Comparison of ENCODE assay signal across 7 mouse cellular contexts in genomic region chr3:69125891-69126508, GRCm38 (mm10). TPM values are rescaled to one million over a fixed set of nuclear protein-coding genes. Genes with fewer than 3 reads are reported as not detected.
A peak's percentile ranks its signal among the peaks of the same experiment; 100 is the strongest.
DNase-seq lines count a peak whose midpoint lies in the region; ATAC-seq and TF ChIP-seq lines count a peak whose summit lies in the region.

No protein-coding gene starts in this region.

- ATAC-seq in embryonic facial prominence, embryonic 11.5 days (replicated peaks; ENCODE audit: insufficient number of reproducible peaks, low FRiP score, low TSS enrichment, low read depth), result no peak

- H3K9me3 ChIP-seq in ES-Bruce4 (replicated peaks; ENCODE audit: control insufficient read depth, insufficient read depth, low read length, poor library complexity, severe bottlenecking), result no peaks in the 10 kb centered on the region
- no peaks in the 10 kb centered on the region for H3K9me3 ChIP-seq in embryonic facial prominence, embryonic 11.5 days (replicated peaks; ENCODE audit: control insufficient read depth, low read length)
- no peaks in the 10 kb centered on the region for H3K9me3 ChIP-seq in megakaryocyte, embryonic 14.5 days

- peak; percentile 66 for DNase-seq in adipocyte (ENCODE audit: low spot score)
- DNase-seq in embryonic facial prominence, embryonic 11.5 days (ENCODE audit: low spot score), result peak; percentile 56
- peak; percentile 15 to 29 for DNase-seq in heart, postnatal 14 days
- DNase-seq in left cerebral cortex, adult 8-10 months (ENCODE audit: low spot score in 2 of 2), result peak; percentile 13 to 18
- peak; percentile 45 for DNase-seq in spleen, adult 12 weeks (ENCODE audit: low spot score)

- H3K9ac ChIP-seq in ES-Bruce4 (ENCODE audit: low read depth, poor library complexity, severe bottlenecking), result peak overlapping the region; percentile 99
- H3K9ac ChIP-seq in embryonic facial prominence, embryonic 11.5 days (replicated peaks; ENCODE audit: low read length), result peak overlapping the region; percentile 93

- no peaks in the 10 kb centered on the region for H3K27me3 ChIP-seq in ES-Bruce4 (ENCODE audit: control insufficient read depth, insufficient read depth, low read length, poor library complexity, severe bottlenecking)
- H3K27me3 ChIP-seq in embryonic facial prominence, embryonic 11.5 days (ENCODE audit: control insufficient read depth, insufficient read depth, low read length), result no peaks in the 10 kb centered on the region
- no peaks in the 10 kb centered on the region for H3K27me3 ChIP-seq in megakaryocyte, embryonic 14.5 days (replicated peaks)

- intact Hi-C loops in heart, postnatal 14 days (cut with DNase I), result loop anchor here (2.0 to 10.0 kb wide), 2 partner anchors 79 to 189 kb away; partner anchors contain the start of gene Ppm1l

- H3K27ac ChIP-seq in ES-Bruce4 (ENCODE audit: insufficient read depth, low read length), result no peak overlapping the region
- peak overlapping the region; percentile 92 for H3K27ac ChIP-seq in embryonic facial prominence, embryonic 11.5 days (replicated peaks; ENCODE audit: low read depth, low read length)

- TF ChIP-seq EP300 in ES-Bruce4 (IDR thresholded peaks at IDR 0.05; ENCODE audit: insufficient read depth, low read depth, low read length), result no peak

- H3K4me3 ChIP-seq in ES-Bruce4 (ENCODE audit: low read depth, low read length), result peak overlapping the region; percentile 73
- peak overlapping the region; percentile 86 for H3K4me3 ChIP-seq in embryonic facial prominence, embryonic 11.5 days (ENCODE audit: low read depth, low read length)
- peak overlapping the region; percentile 94 for H3K4me3 ChIP-seq in megakaryocyte, embryonic 14.5 days (replicated peaks)

- TF ChIP-seq CTCF in ES-Bruce4 (IDR thresholded peaks at IDR 0.05; ENCODE audit: low read depth, low read length), result no peak

- no peak for TF ChIP-seq POLR2A in ES-Bruce4 (IDR thresholded peaks at IDR 0.05; ENCODE audit: insufficient read depth, low read length)

- peaks cover 1% of the 10 kb centered on the region for H3K4me1 ChIP-seq in ES-Bruce4 (ENCODE audit: control insufficient read depth, insufficient read depth, low read length)
- H3K4me1 ChIP-seq in embryonic facial prominence, embryonic 11.5 days (ENCODE audit: control insufficient read depth, insufficient read depth, low read length), result no peaks in the 10 kb centered on the region
- peaks cover 38% of the 10 kb centered on the region for H3K4me1 ChIP-seq in megakaryocyte, embryonic 14.5 days

- no peaks in the 10 kb centered on the region for H3K36me3 ChIP-seq in ES-Bruce4 (ENCODE audit: control insufficient read depth, insufficient read depth, low read length, poor library complexity, severe bottlenecking)
- no peaks in the 10 kb centered on the region for H3K36me3 ChIP-seq in embryonic facial prominence, embryonic 11.5 days (replicated peaks; ENCODE audit: control insufficient read depth, insufficient read depth, low read depth, low read length)
- peaks cover 4% of the 10 kb centered on the region for H3K36me3 ChIP-seq in megakaryocyte, embryonic 14.5 days (replicated peaks; ENCODE audit: low read length)

- WGBS in embryonic facial prominence, embryonic 11.5 days, result under 1% methylated on average over 35 of the region's 35 CpGs

- H3K4me2 ChIP-seq in embryonic facial prominence, embryonic 11.5 days (ENCODE audit: low read depth, low read length), result peak overlapping the region; percentile 58

RNA-seq across cellular contexts. Expression of gene Kpna4, which starts 0.9 kb away (rescaled TPM):
- polyA plus RNA-seq in ES-Bruce4 (2011; ENCODE audit: insufficient read depth, insufficient read length, low read depth, missing spikeins), result 77.2 and 85.0 TPM in 2 replicates
- 46.2 and 51.3 TPM in 2 replicates for polyA plus RNA-seq in embryonic facial prominence, embryonic 11.5 days (2014; fragmentation: Nextera tagmentation; extraction: Ambion mirVana)
- 10 to 100 TPM; 65.2 to 68.3 TPM for total RNA-seq in heart, postnatal 14 days (2021)
- 10 to 100 TPM; 63.7 to 71.3 (median 66.3) TPM for total RNA-seq in left cerebral cortex, adult 8-10 months (2022)
- polyA plus RNA-seq in megakaryocyte, embryonic 14.5 days (2012; ENCODE audit: insufficient read depth, low replicate concordance), result 4.2 and 5.1 TPM in 2 replicates

Comparison
In these comparisons a context has a peak if more than half of its experiments do, and no peak if none do; other contexts are left out.
1. DNase-seq: peak in every context shown above with its lines; median percentile 66 in adipocyte; 56 in embryonic facial prominence, embryonic 11.5 days; 45 in spleen, adult 12 weeks; 22 in heart, postnatal 14 days; 16 in left cerebral cortex, adult 8-10 months.